Mouse (Mus musculus) lung, adult 2 months (tissue): ENCODE results near the gene Dera.

ENCODE experiments used
- CTCF ChIP-seq: fragments of 200-500 bp; IDR thresholded peaks from 2 replicates; pipeline ENCODE4 v1.5.1; 2011; ENCODE audit warnings: mild to moderate bottlenecking, low read length, control low read depth; ENCODE audit not compliant: insufficient read depth
- POLR2A ChIP-seq: fragments of 200-500 bp; IDR thresholded peaks from 2 replicates; pipeline ENCODE4 v1.6.1; 2011; ENCODE audit warnings: low read depth, mild to moderate bottlenecking, control low read depth, low read length, borderline replicate concordance; ENCODE audit errors: extremely low read depth

GRCm38 (mm10) chr6:137735671-137736238 is 18.6 kb upstream of the Dera start:
- TF ChIP-seq POLR2A, result no peak
- no peak for TF ChIP-seq CTCF
